In genomic region chr7:73394013-73394409, GRCm38 (mm10) we compare ENCODE assay signal across 9 mouse cellular contexts. TPM values are rescaled to one million over a fixed set of nuclear protein-coding genes. Genes with fewer than 3 reads are reported as not detected.
DNase-seq lines count a peak whose midpoint lies in the region; ATAC-seq and TF ChIP-seq lines count a peak whose summit lies in the region.
"Had no signal": no experiment of that assay in that cellular context is flagged by ENCODE, and none has a peak within 500 bp of the region (broad histone marks: within the 10 kb centered on the region; RNA-seq: fewer than 3 reads in every experiment).

No protein-coding gene starts in this region.

- H3K9ac ChIP-seq in embryonic facial prominence, embryonic 11.5 days (replicated peaks; ENCODE audit: low read length): peak overlapping the region; percentile 45
- H3K9ac ChIP-seq in midbrain, embryonic 11.5 days (ENCODE audit: low read length): peak overlapping the region; percentile 98

- H3K9me3 ChIP-seq in embryonic facial prominence, embryonic 11.5 days (replicated peaks; ENCODE audit: control insufficient read depth, low read length): no peaks in the 10 kb centered on the region
- no peaks in the 10 kb centered on the region for H3K9me3 ChIP-seq in hindbrain, embryonic 10.5 days
- H3K9me3 ChIP-seq in midbrain, embryonic 11.5 days (ENCODE audit: control insufficient read depth, low read length): no peaks in the 10 kb centered on the region

- no peaks in the 10 kb centered on the region for H3K36me3 ChIP-seq in kidney, adult 2 months (ENCODE audit: control insufficient read depth, insufficient read depth, low read length)
- H3K36me3 ChIP-seq in embryonic facial prominence, embryonic 11.5 days (replicated peaks; ENCODE audit: control insufficient read depth, insufficient read depth, low read depth, low read length): no peaks in the 10 kb centered on the region
- peaks cover 63% of the 10 kb centered on the region for H3K36me3 ChIP-seq in hindbrain, embryonic 10.5 days
- peaks cover 10% of the 10 kb centered on the region; the same call in 1 of the 2 replicates for H3K36me3 ChIP-seq in midbrain, embryonic 11.5 days (ENCODE audit: control insufficient read depth, insufficient read depth, low read length)

- no peak for TF ChIP-seq CTCF in kidney, adult 2 months (conservative IDR thresholded peaks at IDR 0.05; ENCODE audit: insufficient read depth, insufficient read length, low read depth, low read length)

- intact Hi-C loops in left cerebral cortex, postnatal 36 days (cut with DNase I): no loop called here

- peak overlapping the region; percentile 53 for H3K4me2 ChIP-seq in embryonic facial prominence, embryonic 11.5 days (ENCODE audit: low read depth, low read length)
- H3K4me2 ChIP-seq in midbrain, embryonic 11.5 days: peak overlapping the region; percentile 87

- H3K27me3 ChIP-seq in kidney, adult 2 months (replicated peaks; ENCODE audit: control insufficient read depth, insufficient read depth, low read length): no peaks in the 10 kb centered on the region; the same call in 1 of the 2 replicates
- H3K27me3 ChIP-seq in embryonic facial prominence, embryonic 11.5 days (ENCODE audit: control insufficient read depth, insufficient read depth, low read length): no peaks in the 10 kb centered on the region
- no peaks in the 10 kb centered on the region; the same call in 1 of the 2 replicates for H3K27me3 ChIP-seq in hindbrain, embryonic 10.5 days (ENCODE audit: insufficient read depth, poor library complexity, severe bottlenecking)
- no peaks in the 10 kb centered on the region for H3K27me3 ChIP-seq in midbrain, embryonic 11.5 days (ENCODE audit: control insufficient read depth, insufficient read depth, low read length)

- 47% methylated on average over 4 of the region's 4 CpGs for WGBS in kidney, adult 2 months
- WGBS in embryonic facial prominence, embryonic 11.5 days: 36% methylated on average over 4 of the region's 4 CpGs
- WGBS in hindbrain, embryonic 10.5 days: 58% methylated on average over 4 of the region's 4 CpGs
- 40% methylated on average over 4 of the region's 4 CpGs for WGBS in midbrain, embryonic 11.5 days

- H3K4me3 ChIP-seq in kidney, adult 2 months (ENCODE audit: insufficient read depth, low read depth, low read length): no peak overlapping the region
- H3K4me3 ChIP-seq in embryonic facial prominence, embryonic 11.5 days (ENCODE audit: low read depth, low read length): peak overlapping the region; percentile 76
- H3K4me3 ChIP-seq in hindbrain, embryonic 10.5 days: peak overlapping the region; percentile 94
- H3K4me3 ChIP-seq in midbrain, embryonic 11.5 days (ENCODE audit: low read depth, low read length): peak overlapping the region; percentile 91

- peak; percentile 34 for DNase-seq in kidney, adult 2 months
- DNase-seq in kidney, adult 18-20 months: no peak
- no peak for DNase-seq in embryonic facial prominence, embryonic 11.5 days (ENCODE audit: low spot score)
- DNase-seq in hindbrain, embryonic 10.5 days (ENCODE audit: low spot score): no peak
- DNase-seq in midbrain, embryonic 11.5 days (ENCODE audit: low spot score, missing footprints): no peak
- no peak for DNase-seq in cerebellum, adult 11-12 months
- DNase-seq in left cerebral cortex, postnatal 36 days (ENCODE audit: low spot score in 2 of 2): no peak
- no peak for DNase-seq in frontal cortex, postnatal 36 days (ENCODE audit: low spot score in 2 of 2)

- peaks cover 3% of the 10 kb centered on the region; the same call in 1 of the 2 replicates for H3K4me1 ChIP-seq in kidney, adult 2 months (ENCODE audit: control insufficient read depth, insufficient read depth, low read length)
- H3K4me1 ChIP-seq in embryonic facial prominence, embryonic 11.5 days (ENCODE audit: control insufficient read depth, insufficient read depth, low read length): peaks cover 17% of the 10 kb centered on the region
- peaks cover 94% of the 10 kb centered on the region for H3K4me1 ChIP-seq in hindbrain, embryonic 10.5 days (replicated peaks)
- H3K4me1 ChIP-seq in midbrain, embryonic 11.5 days (ENCODE audit: control insufficient read depth, insufficient read depth, low read length): peaks cover 65% of the 10 kb centered on the region

- TF ChIP-seq POLR2A in kidney, adult 2 months (IDR thresholded peaks at IDR 0.05; ENCODE audit: low read depth, low read length): no peak

- H3K27ac ChIP-seq in kidney, adult 2 months (ENCODE audit: insufficient read depth, low read depth, low read length): no peak overlapping the region
- no peak overlapping the region for H3K27ac ChIP-seq in embryonic facial prominence, embryonic 11.5 days (replicated peaks; ENCODE audit: low read depth, low read length)
- peak overlapping the region; percentile 94 for H3K27ac ChIP-seq in hindbrain, embryonic 10.5 days
- peak overlapping the region; percentile 92; the same call in 1 of the 2 replicates for H3K27ac ChIP-seq in midbrain, embryonic 11.5 days (ENCODE audit: low read depth, low read length)

- ATAC-seq in embryonic facial prominence, embryonic 11.5 days (replicated peaks; ENCODE audit: insufficient number of reproducible peaks, low FRiP score, low TSS enrichment, low read depth): no peak
- ATAC-seq in midbrain, embryonic 11.5 days (ENCODE audit: low FRiP score): no peak

RNA-seq across cellular contexts. Expression of gene Rgma, which starts 18.7 kb away (rescaled TPM):
- polyA plus RNA-seq in kidney, adult 2 months (2012; rRNA removed): 7.2 and 8.7 TPM in 2 replicates
- 15.9 and 21.7 TPM in 2 replicates for polyA plus RNA-seq in embryonic facial prominence, embryonic 11.5 days (2014; fragmentation: Nextera tagmentation; extraction: Ambion mirVana)
- 38.4 and 51.1 TPM in 2 replicates for polyA plus RNA-seq in hindbrain, embryonic 10.5 days (2016; fragmentation: Nextera tagmentation; extraction: Ambion mirVana)
- polyA plus RNA-seq in midbrain, embryonic 11.5 days (2014; fragmentation: Nextera tagmentation; extraction: Ambion mirVana): 43.9 and 47.5 TPM in 2 replicates
- 10 to 100 TPM; 59.0 to 64.1 TPM for total RNA-seq in left cerebral cortex, postnatal 36 days (2021)
- total RNA-seq: common myeloid progenitor, adult 5-6 weeks had no signal

Comparison
In these comparisons a context has a peak if more than half of its experiments do, and no peak if none do; other contexts are left out.
1. H3K27ac ChIP-seq: peak in hindbrain, embryonic 10.5 days (single experiment) and midbrain, embryonic 11.5 days (single experiment); none in kidney, adult 2 months (single experiment) and embryonic facial prominence, embryonic 11.5 days (single experiment).